Mouse (Mus musculus) embryo, embryonic 10 days (tissue): ENCODE measurements around the gene Kif11.

ENCODE experiments used
- DNase-seq: peaks from one replicate; pipeline ENCODE4 v3.0.0-alpha.2; 2015; ENCODE audit warnings: low spot score

The Kif11 gene

GRCm38 (mm10) chr19:37377404-37377990 lies 1.3 kb downstream of the Kif11 start:
- no peak for DNase-seq

- no peak for DNase-seq
Observed at GRCm38 (mm10) chr19:37378816-37379215, 2.6 kb downstream of the Kif11 start.

- no peak for DNase-seq
Observed at GRCm38 (mm10) chr19:37386126-37386525, 9.9 kb downstream of the Kif11 start.

- no peak for DNase-seq
Observed at GRCm38 (mm10) chr19:37391869-37392268, 15.7 kb downstream of the Kif11 start.

GRCm38 (mm10) chr19:37396279-37396678 lies 20.1 kb downstream of the Kif11 start:
- no peak for DNase-seq

GRCm38 (mm10) chr19:37400936-37401335 lies 24.7 kb downstream of the Kif11 start:
- no peak for DNase-seq

GRCm38 (mm10) chr19:37418294-37418693 lies 42.1 kb downstream of the Kif11 start:
- peak; percentile 40 for DNase-seq

GRCm38 (mm10) chr19:37419613-37420012 lies 43.4 kb downstream of the Kif11 start:
- peak; percentile 85 for DNase-seq

- DNase-seq: no peak
Observed at GRCm38 (mm10) chr19:37428589-37428988, 52.4 kb downstream of the Kif11 start.

GRCm38 (mm10) chr19:37431139-37431756 lies 55.0 kb downstream of the Kif11 start:
- DNase-seq: no peak

GRCm38 (mm10) chr19:37432868-37433570 lies 56.8 kb downstream of the Kif11 start:
- DNase-seq: no peak

- DNase-seq: peak; percentile 58
Observed at GRCm38 (mm10) chr19:37433895-37434262, 57.7 kb downstream of the Kif11 start.

GRCm38 (mm10) chr19:37434263-37434951 lies 58.2 kb downstream of the Kif11 start, which contains the start of gene Hhex:
TSS of gene Hhex (plus strand) at chr19:37434810.
- DNase-seq: peak; percentile 62

- DNase-seq: peak; percentile 41
Observed at GRCm38 (mm10) chr19:37435041-37435852, 59.0 kb downstream of the Kif11 start.

GRCm38 (mm10) chr19:37435853-37436174 lies 59.6 kb downstream of the Kif11 start:
- DNase-seq: no peak

GRCm38 (mm10) chr19:37436514-37437288 lies 60.5 kb downstream of the Kif11 start:
- DNase-seq: no peak

GRCm38 (mm10) chr19:37437289-37437606 lies 61.0 kb downstream of the Kif11 start:
- peak; percentile 29 for DNase-seq

GRCm38 (mm10) chr19:37440181-37440580 lies 64.0 kb downstream of the Kif11 start:
- DNase-seq: no peak

GRCm38 (mm10) chr19:37440708-37441475 lies 64.7 kb downstream of the Kif11 start:
- DNase-seq: no peak

GRCm38 (mm10) chr19:37442524-37443286 lies 66.5 kb downstream of the Kif11 start:
- DNase-seq: no peak
